Mouse (Mus musculus) testis, adult 2 months (tissue): ENCODE results near the gene Vav2.

Experiments used
- CTCF ChIP-seq: fragments of 200-500 bp; IDR thresholded peaks from 2 replicates; pipeline ENCODE4 v1.5.1; 2012; ENCODE audit warnings: low read depth, mild to moderate bottlenecking, inconsistent platforms, low read length, moderate library complexity; ENCODE audit not compliant: control insufficient read depth, insufficient read depth, insufficient replicate concordance
- POLR2A ChIP-seq: fragments of 200-500 bp; IDR thresholded peaks from 2 replicates; pipeline ENCODE4 v1.6.1; 2012; ENCODE audit warnings: low read depth, mild to moderate bottlenecking, inconsistent platforms, low read length, moderate library complexity; ENCODE audit not compliant: control insufficient read depth

DNA sequence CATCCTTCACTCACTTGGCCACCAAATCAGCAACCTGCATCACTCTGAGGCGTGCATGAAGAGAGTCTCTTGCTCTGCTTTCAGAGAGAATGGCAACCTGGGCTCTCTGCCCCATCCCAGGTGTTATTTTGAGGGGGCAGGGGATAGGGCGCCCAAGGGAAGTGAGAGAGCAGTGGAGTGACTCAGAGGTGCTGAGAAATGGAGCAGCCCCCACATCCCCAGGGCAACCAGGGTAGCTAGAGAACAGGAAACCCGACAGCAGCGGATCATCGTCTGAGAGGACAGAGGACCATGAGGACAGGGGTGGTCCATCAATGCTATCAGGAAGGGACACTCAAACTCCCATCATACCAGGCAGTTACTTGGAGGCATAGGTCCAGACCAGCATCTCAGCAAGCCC is 19.9 kb downstream of the Vav2 start:
- TF ChIP-seq CTCF (no peak), POLR2A (no peak)
